Mouse (Mus musculus): ENCODE data around the gene Msx2. TPM values are rescaled to one million over a fixed set of nuclear protein-coding genes. Genes with fewer than 3 reads are reported as not detected.

Gene Msx2
- polyA plus RNA-seq, 1 experiment, result not detected

DNA sequence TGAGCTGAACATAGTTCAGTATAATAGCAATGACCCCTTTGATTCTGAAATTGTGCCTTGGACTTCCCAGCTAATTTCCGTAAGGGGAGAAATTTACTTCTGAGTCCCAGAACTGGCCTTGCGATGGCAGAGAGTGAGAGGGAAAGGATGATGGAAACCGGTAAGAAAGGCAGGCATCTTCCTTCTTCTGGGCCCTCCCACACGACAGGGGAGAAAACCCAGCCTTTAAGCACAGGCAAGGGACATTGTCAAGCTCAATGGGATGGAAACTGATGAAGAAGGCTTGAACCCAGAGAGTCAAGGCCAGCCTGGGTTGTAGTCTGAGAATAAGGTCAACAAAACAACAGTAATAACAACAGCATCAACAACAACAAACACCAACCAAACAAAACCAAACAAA, 14.1 kb downstream of the Msx2 start:
- Histone ChIP-seq H3K36me3 (ENCODE audit: control insufficient read depth, insufficient read depth, low read length) (no peaks in the 10 kb centered on the region), H3K4me1 (ENCODE audit: control insufficient read depth, insufficient read depth, insufficient read length, low read length) (no peaks in the 10 kb centered on the region), H3K27me3 (ENCODE audit: control insufficient read depth, insufficient read depth, low read length) (peaks cover 21% of the 10 kb centered on the region), H3K27ac (ENCODE audit: insufficient read depth, low read depth, low read length) (no peak overlapping the region), H3K4me3 (ENCODE audit: low read depth, low read length) (no peak overlapping the region)
- TF ChIP-seq CTCF (IDR thresholded peaks at IDR 0.05; ENCODE audit: extremely low read depth, insufficient read length, insufficient replicate concordance, low read depth, low read length) (no peak), POLR2A (IDR thresholded peaks at IDR 0.05; ENCODE audit: low read depth, low read length) (no peak)
- 67% methylated on average over 4 of the region's 4 CpGs for WGBS

- 16% methylated on average over 21 of the region's 21 CpGs for WGBS
- TF ChIP-seq POLR2A (IDR thresholded peaks at IDR 0.05; ENCODE audit: low read depth, low read length) (no peak), CTCF (IDR thresholded peaks at IDR 0.05; ENCODE audit: extremely low read depth, insufficient read length, insufficient replicate concordance, low read depth, low read length) (no peak)
- H3K4me3 ChIP-seq (ENCODE audit: low read depth, low read length), result no peak overlapping the region
- H3K27me3 ChIP-seq (ENCODE audit: control insufficient read depth, insufficient read depth, low read length), result peaks cover 5% of the 10 kb centered on the region; the same call in 1 of the 2 replicates
- no peaks in the 10 kb centered on the region for H3K36me3 ChIP-seq (ENCODE audit: control insufficient read depth, insufficient read depth, low read length)
- no peaks in the 10 kb centered on the region for H3K4me1 ChIP-seq (ENCODE audit: control insufficient read depth, insufficient read depth, insufficient read length, low read length)
- H3K27ac ChIP-seq (ENCODE audit: insufficient read depth, low read depth, low read length), result no peak overlapping the region
These were observed 17.8 kb downstream of the Msx2 start for GRCm38 (mm10) chr13:53454794-53455672.

GRCm38 (mm10) chr13:53453927-53454326, 18.9 kb downstream of the Msx2 start:
- peaks cover 5% of the 10 kb centered on the region; the same call in 1 of the 2 replicates for H3K27me3 ChIP-seq (ENCODE audit: control insufficient read depth, insufficient read depth, low read length)
- H3K36me3 ChIP-seq (ENCODE audit: control insufficient read depth, insufficient read depth, low read length), result no peaks in the 10 kb centered on the region
- no peaks in the 10 kb centered on the region for H3K4me1 ChIP-seq (ENCODE audit: control insufficient read depth, insufficient read depth, insufficient read length, low read length)
- no peak overlapping the region for H3K4me3 ChIP-seq (ENCODE audit: low read depth, low read length)
- no peak overlapping the region for H3K27ac ChIP-seq (ENCODE audit: insufficient read depth, low read depth, low read length)
- WGBS, result 77% methylated on average over 3 of the region's 3 CpGs
- TF ChIP-seq CTCF (IDR thresholded peaks at IDR 0.05; ENCODE audit: extremely low read depth, insufficient read length, insufficient replicate concordance, low read depth, low read length) (no peak), POLR2A (IDR thresholded peaks at IDR 0.05; ENCODE audit: low read depth, low read length) (no peak)

- Histone ChIP-seq H3K36me3 (ENCODE audit: control insufficient read depth, insufficient read depth, low read length) (no peaks in the 10 kb centered on the region), H3K27me3 (ENCODE audit: control insufficient read depth, insufficient read depth, low read length) (no peaks in the 10 kb centered on the region), H3K4me3 (ENCODE audit: low read depth, low read length) (no peak overlapping the region), H3K4me1 (ENCODE audit: control insufficient read depth, insufficient read depth, insufficient read length, low read length) (no peaks in the 10 kb centered on the region), H3K27ac (ENCODE audit: insufficient read depth, low read depth, low read length) (no peak overlapping the region)
- TF ChIP-seq POLR2A (IDR thresholded peaks at IDR 0.05; ENCODE audit: low read depth, low read length) (no peak), CTCF (IDR thresholded peaks at IDR 0.05; ENCODE audit: extremely low read depth, insufficient read length, insufficient replicate concordance, low read depth, low read length) (peak; percentile 54; the same call in 1 of the 2 replicates)
- WGBS, result 21% methylated on average over 6 of the region's 6 CpGs
These were observed 25.3 kb downstream of the Msx2 start for GRCm38 (mm10) chr13:53447609-53448008.

DNA sequence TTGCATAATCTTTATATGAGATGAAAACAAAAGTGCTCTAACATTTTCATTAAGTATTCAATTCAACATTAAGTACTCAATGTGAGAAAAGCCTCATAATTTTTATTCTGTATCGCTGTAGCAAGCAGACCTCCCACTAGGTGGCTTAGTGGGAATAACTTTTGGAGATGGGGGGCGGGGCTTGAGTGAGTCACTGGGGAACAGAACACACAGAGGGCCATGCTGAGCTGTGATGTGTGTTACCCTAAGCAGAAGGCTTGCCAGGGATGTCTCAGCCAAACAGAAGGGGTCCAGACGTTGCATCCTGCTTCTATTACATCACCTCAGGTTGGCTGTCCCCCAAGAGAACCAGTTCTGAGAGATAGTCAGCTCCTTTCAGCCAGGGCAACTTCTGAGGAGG, 29.3 kb downstream of the Msx2 start:
- no peak overlapping the region for H3K4me3 ChIP-seq (ENCODE audit: low read depth, low read length)
- H3K4me1 ChIP-seq (ENCODE audit: control insufficient read depth, insufficient read depth, insufficient read length, low read length), result no peaks in the 10 kb centered on the region
- 26% methylated on average over 3 of the region's 3 CpGs for WGBS
- H3K36me3 ChIP-seq (ENCODE audit: control insufficient read depth, insufficient read depth, low read length), result no peaks in the 10 kb centered on the region
- H3K27me3 ChIP-seq (ENCODE audit: control insufficient read depth, insufficient read depth, low read length), result no peaks in the 10 kb centered on the region
- no peak overlapping the region for H3K27ac ChIP-seq (ENCODE audit: insufficient read depth, low read depth, low read length)
- TF ChIP-seq CTCF (IDR thresholded peaks at IDR 0.05; ENCODE audit: extremely low read depth, insufficient read length, insufficient replicate concordance, low read depth, low read length) (no peak), POLR2A (IDR thresholded peaks at IDR 0.05; ENCODE audit: low read depth, low read length) (no peak)

GRCm38 (mm10) chr13:53442168-53442980, 30.5 kb downstream of the Msx2 start:
- no peaks in the 10 kb centered on the region for H3K4me1 ChIP-seq (ENCODE audit: control insufficient read depth, insufficient read depth, insufficient read length, low read length)

More at GRCm38 (mm10) chr13:53442168-53442980, 30.5 kb downstream of the Msx2 start:
- no peaks in the 10 kb centered on the region for H3K36me3 ChIP-seq (ENCODE audit: control insufficient read depth, insufficient read depth, low read length)
- WGBS, result 37% methylated on average over 25 of the region's 25 CpGs
- H3K4me3 ChIP-seq (ENCODE audit: low read depth, low read length), result no peak overlapping the region
- no peaks in the 10 kb centered on the region for H3K27me3 ChIP-seq (ENCODE audit: control insufficient read depth, insufficient read depth, low read length)
- peak; percentile 36; the same call in 1 of the 2 replicates for TF ChIP-seq CTCF (IDR thresholded peaks at IDR 0.05; ENCODE audit: extremely low read depth, insufficient read length, insufficient replicate concordance, low read depth, low read length)
- no peak for TF ChIP-seq POLR2A (IDR thresholded peaks at IDR 0.05; ENCODE audit: low read depth, low read length)
- H3K27ac ChIP-seq (ENCODE audit: insufficient read depth, low read depth, low read length), result no peak overlapping the region

Measured in small intestine, adult 2 months (tissue).